Mouse (Mus musculus): ENCODE measurements around the gene Metrn. TPM values are rescaled to one million over a fixed set of nuclear protein-coding genes. Genes with fewer than 3 reads are reported as not detected.

The Metrn gene
- total RNA-seq, 1 experiment from 2014 or later: 6.1 TPM

- ATAC-seq (replicated peaks; ENCODE audit: insufficient number of reproducible peaks, low FRiP score, low TSS enrichment, poor library complexity, severe bottlenecking): peak; percentile 81
Observed at GRCm38 (mm10) chr17:25832436-25833290, 35.7 kb upstream of the Metrn start.

GRCm38 (mm10) chr17:25831451-25832281, 34.7 kb upstream of the Metrn start:
- ATAC-seq (replicated peaks; ENCODE audit: insufficient number of reproducible peaks, low FRiP score, low TSS enrichment, poor library complexity, severe bottlenecking): no peak

- ATAC-seq (replicated peaks; ENCODE audit: insufficient number of reproducible peaks, low FRiP score, low TSS enrichment, poor library complexity, severe bottlenecking): no peak
Observed at GRCm38 (mm10) chr17:25830806-25831431, 34.0 kb upstream of the Metrn start.

GRCm38 (mm10) chr17:25830200-25830753, 33.3 kb upstream of the Metrn start:
- ATAC-seq (replicated peaks; ENCODE audit: insufficient number of reproducible peaks, low FRiP score, low TSS enrichment, poor library complexity, severe bottlenecking): no peak

- ATAC-seq (replicated peaks; ENCODE audit: insufficient number of reproducible peaks, low FRiP score, low TSS enrichment, poor library complexity, severe bottlenecking): no peak
Observed at GRCm38 (mm10) chr17:25829558-25830017, 32.7 kb upstream of the Metrn start.

GRCm38 (mm10) chr17:25828712-25829557, 32.0 kb upstream of the Metrn start, which contains the start of gene Jmjd8:
Gene Jmjd8, plus strand, starts transcription at chr17:25828867.
- ATAC-seq (replicated peaks; ENCODE audit: insufficient number of reproducible peaks, low FRiP score, low TSS enrichment, poor library complexity, severe bottlenecking): peak; percentile 33

- no peak for ATAC-seq (replicated peaks; ENCODE audit: insufficient number of reproducible peaks, low FRiP score, low TSS enrichment, poor library complexity, severe bottlenecking)
Observed at GRCm38 (mm10) chr17:25828223-25828594, 31.3 kb upstream of the Metrn start.

- no peak for ATAC-seq (replicated peaks; ENCODE audit: insufficient number of reproducible peaks, low FRiP score, low TSS enrichment, poor library complexity, severe bottlenecking)
Observed at GRCm38 (mm10) chr17:25827546-25828222, 30.7 kb upstream of the Metrn start.

GRCm38 (mm10) chr17:25827011-25827410, 30.1 kb upstream of the Metrn start:
- ATAC-seq (replicated peaks; ENCODE audit: insufficient number of reproducible peaks, low FRiP score, low TSS enrichment, poor library complexity, severe bottlenecking): no peak

GRCm38 (mm10) chr17:25825984-25826570, 29.1 kb upstream of the Metrn start:
- ATAC-seq (replicated peaks; ENCODE audit: insufficient number of reproducible peaks, low FRiP score, low TSS enrichment, poor library complexity, severe bottlenecking): no peak

GRCm38 (mm10) chr17:25825311-25825710, 28.4 kb upstream of the Metrn start:
- no peak for ATAC-seq (replicated peaks; ENCODE audit: insufficient number of reproducible peaks, low FRiP score, low TSS enrichment, poor library complexity, severe bottlenecking)

GRCm38 (mm10) chr17:25824362-25825142, 27.6 kb upstream of the Metrn start:
- no peak for ATAC-seq (replicated peaks; ENCODE audit: insufficient number of reproducible peaks, low FRiP score, low TSS enrichment, poor library complexity, severe bottlenecking)

- ATAC-seq (replicated peaks; ENCODE audit: insufficient number of reproducible peaks, low FRiP score, low TSS enrichment, poor library complexity, severe bottlenecking): peak; percentile 83
Observed at GRCm38 (mm10) chr17:25823452-25823851, 26.5 kb upstream of the Metrn start, which contains the start of gene Wdr24. Gene Wdr24, plus strand, starts transcription at chr17:25823627.

- ATAC-seq (replicated peaks; ENCODE audit: insufficient number of reproducible peaks, low FRiP score, low TSS enrichment, poor library complexity, severe bottlenecking): no peak
Observed at GRCm38 (mm10) chr17:25818851-25819780, 22.2 kb upstream of the Metrn start.

GRCm38 (mm10) chr17:25817662-25818061, 20.7 kb upstream of the Metrn start:
- no peak for ATAC-seq (replicated peaks; ENCODE audit: insufficient number of reproducible peaks, low FRiP score, low TSS enrichment, poor library complexity, severe bottlenecking)

All from monocyte, adult 5-6 weeks (primary cell).